Mouse (Mus musculus): Measurements from ENCODE around the gene Khk. TPM values are rescaled to one million over a fixed set of nuclear protein-coding genes. Genes with fewer than 3 reads are reported as not detected.

Khk gene
- total and polyA plus RNA-seq, 3 experiments = 20.2 to 43.4 (median 29.8) TPM

- H3K27me3 ChIP-seq (ENCODE audit: insufficient read depth, low read length) = peaks cover 2% of the 10 kb centered on the region; the same call in 1 of the 2 replicates
- DNase-seq (ENCODE audit: low spot score) (no peak), ATAC-seq (ENCODE audit: extremely low read depth, insufficient number of reproducible peaks, low FRiP score, poor library complexity, severe bottlenecking) (no peak)
- TF ChIP-seq POLR2AphosphoS5 (IDR thresholded peaks at IDR 0.05; ENCODE audit: insufficient replicate concordance, low read depth, low read length) (no peak), GATA2 (IDR thresholded peaks at IDR 0.05; ENCODE audit: borderline replicate concordance, low read depth, low read length) (no peak), CTCF (IDR thresholded peaks at IDR 0.05; ENCODE audit: low read depth, low read length) (no peak), GATA1 (IDR thresholded peaks at IDR 0.05; ENCODE audit: borderline replicate concordance, low read length) (no peak), TAL1 (conservative IDR thresholded peaks at IDR 0.05; ENCODE audit: low read depth, low read length) (no peak)
- H3K4me3 ChIP-seq (ENCODE audit: low read depth, low read length) = no peak overlapping the region
- peaks cover 38% of the 10 kb centered on the region for H3K4me1 ChIP-seq (ENCODE audit: insufficient read depth, low read depth, low read length)
- peaks cover 10% of the 10 kb centered on the region for H3K9me3 ChIP-seq (replicated peaks)
- H3K36me3 ChIP-seq (replicated peaks) = peaks cover 52% of the 10 kb centered on the region
Observed at GRCm38 (mm10) chr5:30951706-30952105, 30.5 kb downstream of the Khk start.

GRCm38 (mm10) chr5:30952551-30952950 lies 31.3 kb downstream of the Khk start:
- Histone ChIP-seq H3K36me3 (replicated peaks) (peaks cover 55% of the 10 kb centered on the region), H3K9me3 (replicated peaks) (peaks cover 14% of the 10 kb centered on the region), H3K4me1 (ENCODE audit: insufficient read depth, low read depth, low read length) (peaks cover 39% of the 10 kb centered on the region), H3K4me3 (ENCODE audit: low read depth, low read length) (no peak overlapping the region), H3K27me3 (ENCODE audit: insufficient read depth, low read length) (no peaks in the 10 kb centered on the region; the same call in 1 of the 2 replicates)
- DNase-seq (ENCODE audit: low spot score) (no peak), ATAC-seq (ENCODE audit: extremely low read depth, insufficient number of reproducible peaks, low FRiP score, poor library complexity, severe bottlenecking) (no peak)
- no peak for TF ChIP-seq GATA1 (IDR thresholded peaks at IDR 0.05; ENCODE audit: borderline replicate concordance, low read length)
- TF ChIP-seq CTCF (IDR thresholded peaks at IDR 0.05; ENCODE audit: low read depth, low read length) = no peak
- no peak for TF ChIP-seq POLR2AphosphoS5 (IDR thresholded peaks at IDR 0.05; ENCODE audit: insufficient replicate concordance, low read depth, low read length)
- no peak for TF ChIP-seq TAL1 (conservative IDR thresholded peaks at IDR 0.05; ENCODE audit: low read depth, low read length)
- TF ChIP-seq GATA2 (IDR thresholded peaks at IDR 0.05; ENCODE audit: borderline replicate concordance, low read depth, low read length) = no peak

- H3K9me3 ChIP-seq (replicated peaks) = peaks cover 22% of the 10 kb centered on the region
- TF ChIP-seq GATA2 (IDR thresholded peaks at IDR 0.05; ENCODE audit: borderline replicate concordance, low read depth, low read length) (no peak), GATA1 (IDR thresholded peaks at IDR 0.05; ENCODE audit: borderline replicate concordance, low read length) (no peak), TAL1 (conservative IDR thresholded peaks at IDR 0.05; ENCODE audit: low read depth, low read length) (no peak), POLR2AphosphoS5 (IDR thresholded peaks at IDR 0.05; ENCODE audit: insufficient replicate concordance, low read depth, low read length) (no peak), CTCF (IDR thresholded peaks at IDR 0.05; ENCODE audit: low read depth, low read length) (no peak)
- H3K4me1 ChIP-seq (ENCODE audit: insufficient read depth, low read depth, low read length) = peaks cover 48% of the 10 kb centered on the region
- no peaks in the 10 kb centered on the region for H3K27me3 ChIP-seq (ENCODE audit: insufficient read depth, low read length)
- no peak overlapping the region for H3K4me3 ChIP-seq (ENCODE audit: low read depth, low read length)
- H3K36me3 ChIP-seq (replicated peaks) = peaks cover 70% of the 10 kb centered on the region
- DNase-seq (ENCODE audit: low spot score) (no peak), ATAC-seq (ENCODE audit: extremely low read depth, insufficient number of reproducible peaks, low FRiP score, poor library complexity, severe bottlenecking) (no peak)
Observed at GRCm38 (mm10) chr5:30954065-30954464, 32.8 kb downstream of the Khk start.

GRCm38 (mm10) chr5:30954556-30954955 lies 33.3 kb downstream of the Khk start:
- DNase-seq (ENCODE audit: low spot score) (no peak), ATAC-seq (ENCODE audit: extremely low read depth, insufficient number of reproducible peaks, low FRiP score, poor library complexity, severe bottlenecking) (no peak)
- Histone ChIP-seq H3K9me3 (replicated peaks) (peaks cover 22% of the 10 kb centered on the region), H3K36me3 (replicated peaks) (peaks cover 73% of the 10 kb centered on the region), H3K27me3 (ENCODE audit: insufficient read depth, low read length) (no peaks in the 10 kb centered on the region), H3K4me1 (ENCODE audit: insufficient read depth, low read depth, low read length) (peaks cover 46% of the 10 kb centered on the region), H3K4me3 (ENCODE audit: low read depth, low read length) (no peak overlapping the region)
- TF ChIP-seq CTCF (IDR thresholded peaks at IDR 0.05; ENCODE audit: low read depth, low read length) (no peak), TAL1 (conservative IDR thresholded peaks at IDR 0.05; ENCODE audit: low read depth, low read length) (no peak), GATA1 (IDR thresholded peaks at IDR 0.05; ENCODE audit: borderline replicate concordance, low read length) (no peak), POLR2AphosphoS5 (IDR thresholded peaks at IDR 0.05; ENCODE audit: insufficient replicate concordance, low read depth, low read length) (no peak), GATA2 (IDR thresholded peaks at IDR 0.05; ENCODE audit: borderline replicate concordance, low read depth, low read length) (no peak)

GRCm38 (mm10) chr5:30955751-30956150 lies 34.5 kb downstream of the Khk start:
- TF ChIP-seq POLR2AphosphoS5 (IDR thresholded peaks at IDR 0.05; ENCODE audit: insufficient replicate concordance, low read depth, low read length) (no peak), GATA1 (IDR thresholded peaks at IDR 0.05; ENCODE audit: borderline replicate concordance, low read length) (no peak), TAL1 (conservative IDR thresholded peaks at IDR 0.05; ENCODE audit: low read depth, low read length) (no peak), CTCF (IDR thresholded peaks at IDR 0.05; ENCODE audit: low read depth, low read length) (no peak), GATA2 (IDR thresholded peaks at IDR 0.05; ENCODE audit: borderline replicate concordance, low read depth, low read length) (no peak)
- Histone ChIP-seq H3K4me1 (ENCODE audit: insufficient read depth, low read depth, low read length) (peaks cover 44% of the 10 kb centered on the region), H3K9me3 (replicated peaks) (peaks cover 22% of the 10 kb centered on the region), H3K4me3 (ENCODE audit: low read depth, low read length) (no peak overlapping the region), H3K27me3 (ENCODE audit: insufficient read depth, low read length) (no peaks in the 10 kb centered on the region), H3K36me3 (replicated peaks) (peaks cover 73% of the 10 kb centered on the region)
- ATAC-seq (ENCODE audit: extremely low read depth, insufficient number of reproducible peaks, low FRiP score, poor library complexity, severe bottlenecking) (no peak), DNase-seq (ENCODE audit: low spot score) (no peak)

- Histone ChIP-seq H3K4me1 (ENCODE audit: insufficient read depth, low read depth, low read length) (peaks cover 43% of the 10 kb centered on the region), H3K4me3 (ENCODE audit: low read depth, low read length) (peak overlapping the region; percentile 43; the same call in 1 of the 2 replicates), H3K27me3 (ENCODE audit: insufficient read depth, low read length) (no peaks in the 10 kb centered on the region), H3K9me3 (replicated peaks) (peaks cover 22% of the 10 kb centered on the region), H3K36me3 (replicated peaks) (peaks cover 54% of the 10 kb centered on the region)
- ATAC-seq (ENCODE audit: extremely low read depth, insufficient number of reproducible peaks, low FRiP score, poor library complexity, severe bottlenecking) (no peak), DNase-seq (ENCODE audit: low spot score) (no peak)
- no peak for TF ChIP-seq CTCF (IDR thresholded peaks at IDR 0.05; ENCODE audit: low read depth, low read length)
- TF ChIP-seq GATA2 (IDR thresholded peaks at IDR 0.05; ENCODE audit: borderline replicate concordance, low read depth, low read length) = no peak
- no peak for TF ChIP-seq TAL1 (conservative IDR thresholded peaks at IDR 0.05; ENCODE audit: low read depth, low read length)
- TF ChIP-seq POLR2AphosphoS5 (IDR thresholded peaks at IDR 0.05; ENCODE audit: insufficient replicate concordance, low read depth, low read length) = no peak
- no peak for TF ChIP-seq GATA1 (IDR thresholded peaks at IDR 0.05; ENCODE audit: borderline replicate concordance, low read length)
Observed at GRCm38 (mm10) chr5:30957891-30958290, 36.7 kb downstream of the Khk start.
